Mouse (Mus musculus): Measurements from ENCODE around the gene Uqcrc1. TPM values are rescaled to one million over a fixed set of nuclear protein-coding genes. Genes with fewer than 3 reads are reported as not detected.

The Uqcrc1 gene
- polyA plus RNA-seq, 1 experiment from 2014 or later = 488 TPM

DNA sequence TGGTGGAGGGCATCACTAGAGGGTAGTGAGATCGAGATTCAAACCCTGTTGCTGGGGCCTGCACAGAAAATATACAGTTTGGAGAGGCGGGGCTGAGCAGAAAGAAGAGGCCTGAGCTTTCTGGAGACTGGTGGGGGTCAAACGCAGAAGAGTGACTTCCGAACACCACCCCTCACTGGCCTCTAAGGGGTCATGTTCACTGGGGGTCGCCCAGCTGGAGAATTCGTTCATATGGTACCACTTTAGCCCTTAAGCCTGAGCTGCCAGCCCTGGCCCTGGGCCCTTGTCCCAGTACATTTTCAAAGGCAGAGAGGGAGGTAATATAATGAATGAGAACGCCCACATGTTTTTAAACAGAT lies 54.0 kb downstream of the Uqcrc1 start:
- Histone ChIP-seq H3K4me3 (no peak overlapping the region), H3K4me1 (peaks cover 53% of the 10 kb centered on the region), H3K36me3 (replicated peaks) (no peaks in the 10 kb centered on the region), H3K27ac (replicated peaks) (peak overlapping the region; percentile 85), H3K9me3 (no peaks in the 10 kb centered on the region), H3K27me3 (replicated peaks; ENCODE audit: low read depth, poor library complexity, severe bottlenecking) (no peaks in the 10 kb centered on the region)
- WGBS = 52% methylated on average over 7 of the region's 7 CpGs
- DNase-seq (ENCODE audit: low spot score) = peak; percentile 58

- Histone ChIP-seq H3K36me3 (replicated peaks) (no peaks in the 10 kb centered on the region), H3K9me3 (no peaks in the 10 kb centered on the region), H3K4me3 (peak within 1 kb of the TSS; percentile 71), H3K27me3 (replicated peaks; ENCODE audit: low read depth, poor library complexity, severe bottlenecking) (no peaks in the 10 kb centered on the region), H3K27ac (replicated peaks) (peak within 1 kb of the TSS; percentile 85), H3K4me1 (peaks cover 65% of the 10 kb centered on the region)
- WGBS = under 1% methylated on average over 31 of the region's 31 CpGs
- peak; percentile 97 for DNase-seq (ENCODE audit: low spot score)
Observed at GRCm38 (mm10) chr9:108991428-108992084, 55.1 kb downstream of the Uqcrc1 start, which contains the start of gene Pfkfb4. Gene Pfkfb4 (plus strand): TSS chr9:108991778.

DNA sequence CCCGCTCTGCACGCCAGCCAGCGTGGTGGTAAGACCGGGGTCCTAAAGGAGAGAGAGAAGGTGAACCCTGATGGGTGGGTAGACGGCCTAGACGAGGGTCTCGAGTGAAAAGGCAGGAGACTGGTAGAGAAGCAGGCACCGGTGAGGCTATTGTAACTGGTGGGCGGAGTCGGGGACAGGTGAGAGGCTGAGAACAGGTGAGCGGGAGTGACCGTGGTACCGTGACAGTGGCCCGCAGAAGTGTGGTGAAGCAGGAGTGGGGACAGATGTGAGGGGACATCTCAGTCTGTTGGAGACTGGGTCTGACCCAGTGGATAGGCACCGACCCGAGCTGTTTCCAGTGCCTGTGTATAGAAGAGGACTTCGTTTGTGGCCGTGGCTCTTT lies 55.6 kb downstream of the Uqcrc1 start:
- H3K4me3 ChIP-seq = peak overlapping the region; percentile 71
- H3K4me1 ChIP-seq = peaks cover 65% of the 10 kb centered on the region
- peak overlapping the region; percentile 82 for H3K27ac ChIP-seq (replicated peaks)
- H3K36me3 ChIP-seq (replicated peaks) = no peaks in the 10 kb centered on the region
- 9% methylated on average over 18 of the region's 18 CpGs for WGBS
- H3K9me3 ChIP-seq = no peaks in the 10 kb centered on the region
- no peaks in the 10 kb centered on the region for H3K27me3 ChIP-seq (replicated peaks; ENCODE audit: low read depth, poor library complexity, severe bottlenecking)
- DNase-seq (ENCODE audit: low spot score) = no peak

GRCm38 (mm10) chr9:108992620-108993361 lies 56.4 kb downstream of the Uqcrc1 start:
- peaks cover 59% of the 10 kb centered on the region for H3K4me1 ChIP-seq
- H3K27me3 ChIP-seq (replicated peaks; ENCODE audit: low read depth, poor library complexity, severe bottlenecking) = no peaks in the 10 kb centered on the region
- DNase-seq (ENCODE audit: low spot score) = no peak
- peak overlapping the region; percentile 82; the same call in 1 of the 2 replicates for H3K27ac ChIP-seq (replicated peaks)
- H3K9me3 ChIP-seq = no peaks in the 10 kb centered on the region
- WGBS = 82% methylated on average over 9 of the region's 9 CpGs
- peak overlapping the region; percentile 71 for H3K4me3 ChIP-seq
- no peaks in the 10 kb centered on the region for H3K36me3 ChIP-seq (replicated peaks)

DNA sequence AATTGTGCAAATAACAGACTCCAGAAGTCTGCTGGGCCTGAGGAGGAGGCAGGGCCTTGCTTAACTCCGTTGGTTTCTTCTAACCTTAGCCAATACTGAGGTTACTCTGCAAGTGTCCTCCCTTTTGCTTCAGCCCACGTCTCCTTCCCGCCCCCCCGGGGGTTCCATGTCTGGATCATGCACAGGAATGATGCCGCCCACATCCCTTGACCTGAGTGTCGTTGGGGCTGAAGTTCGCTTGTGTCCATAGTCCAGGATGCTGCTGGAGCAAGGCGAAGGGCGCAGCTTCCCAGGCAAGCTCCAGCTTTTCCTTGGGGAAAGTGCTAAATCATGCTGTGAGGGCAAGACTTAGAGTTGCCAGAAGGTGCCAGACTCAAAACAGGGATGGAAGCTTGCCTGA lies 60.0 kb downstream of the Uqcrc1 start:
- H3K27me3 ChIP-seq (replicated peaks; ENCODE audit: low read depth, poor library complexity, severe bottlenecking) = no peaks in the 10 kb centered on the region
- DNase-seq (ENCODE audit: low spot score) = no peak
- 76% methylated on average over 9 of the region's 9 CpGs for WGBS
- no peak overlapping the region for H3K4me3 ChIP-seq
- H3K4me1 ChIP-seq = peaks cover 32% of the 10 kb centered on the region
- no peak overlapping the region for H3K27ac ChIP-seq (replicated peaks)
- H3K36me3 ChIP-seq (replicated peaks) = no peaks in the 10 kb centered on the region
- no peaks in the 10 kb centered on the region for H3K9me3 ChIP-seq

- 86% methylated on average over 19 of the region's 19 CpGs for WGBS
- no peaks in the 10 kb centered on the region for H3K27me3 ChIP-seq (replicated peaks; ENCODE audit: low read depth, poor library complexity, severe bottlenecking)
Observed at GRCm38 (mm10) chr9:108998287-108999166, 62.1 kb downstream of the Uqcrc1 start.

DNA sequence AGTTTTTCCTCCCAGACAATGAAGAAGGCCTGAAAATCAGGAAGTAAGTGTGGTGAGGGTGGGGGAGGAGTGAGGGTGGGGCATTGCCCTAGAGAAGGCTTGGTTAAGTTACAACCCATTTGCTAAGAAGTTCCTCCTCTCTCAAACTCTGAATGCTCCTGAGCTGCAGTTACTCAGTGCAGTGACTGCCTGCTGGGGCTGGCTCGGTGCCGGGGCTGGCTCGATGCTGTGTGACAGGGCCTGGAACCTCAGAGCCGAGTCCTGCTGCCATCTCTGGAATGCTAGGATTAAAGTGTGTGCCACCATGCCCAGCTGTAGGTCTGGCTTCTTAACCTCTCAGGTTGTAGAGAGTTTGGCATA lies 62.7 kb downstream of the Uqcrc1 start:
- WGBS = 85% methylated on average over 4 of the region's 4 CpGs
- Histone ChIP-seq H3K4me3 (no peak overlapping the region), H3K4me1 (peaks cover 19% of the 10 kb centered on the region), H3K36me3 (replicated peaks) (no peaks in the 10 kb centered on the region), H3K27ac (replicated peaks) (no peak overlapping the region), H3K9me3 (no peaks in the 10 kb centered on the region), H3K27me3 (replicated peaks; ENCODE audit: low read depth, poor library complexity, severe bottlenecking) (no peaks in the 10 kb centered on the region)
- DNase-seq (ENCODE audit: low spot score) = no peak

More at GRCm38 (mm10) chr9:108998287-108999166, 62.1 kb downstream of the Uqcrc1 start:
- H3K36me3 ChIP-seq (replicated peaks) = no peaks in the 10 kb centered on the region
- H3K4me1 ChIP-seq = peaks cover 23% of the 10 kb centered on the region
- DNase-seq (ENCODE audit: low spot score) = no peak
- no peaks in the 10 kb centered on the region for H3K9me3 ChIP-seq
- no peak overlapping the region for H3K27ac ChIP-seq (replicated peaks)
- no peak overlapping the region for H3K4me3 ChIP-seq

MicroRNAs within 50 kb of the gene (microRNA counts, 519-probe panel; counts per million panel counts)
- 188 counts per million, percentile 57 among the panel's probes with 10 or more counts for microRNA mmu-miR-711

Small RNA genes within 50 kb of the gene (microRNA-seq; reads per million reads assigned to microRNA genes)
- not detected for gene Mir711

Other genes with a start within 250 kb of the Uqcrc1 start
- gene Prkar2a, start 247.3 kb upstream of the Uqcrc1 start, polyA plus RNA-seq (2016; fragmentation: Nextera tagmentation; extraction: Ambion mirVana) = 24.7 and 26.2 TPM in 2 replicates
- gene Ip6k2, start 152.8 kb upstream of the Uqcrc1 start, polyA plus RNA-seq (2016; fragmentation: Nextera tagmentation; extraction: Ambion mirVana) = 94.0 and 103 TPM in 2 replicates
- gene Nckipsd, start 128.3 kb upstream of the Uqcrc1 start, polyA plus RNA-seq (2016; fragmentation: Nextera tagmentation; extraction: Ambion mirVana) = 14.8 and 15.0 TPM in 2 replicates
- 1.6 and 1.7 TPM in 2 replicates for gene Celsr3, start 110.3 kb upstream of the Uqcrc1 start, polyA plus RNA-seq (2016; fragmentation: Nextera tagmentation; extraction: Ambion mirVana)
- 13.3 and 14.0 TPM in 2 replicates for gene Slc26a6, start 83.3 kb upstream of the Uqcrc1 start, polyA plus RNA-seq (2016; fragmentation: Nextera tagmentation; extraction: Ambion mirVana)
- gene Tmem89, start 22.0 kb upstream of the Uqcrc1 start, polyA plus RNA-seq (2016; fragmentation: Nextera tagmentation; extraction: Ambion mirVana) = not detected in 2 replicates
- gene Col7a1, start 17.0 kb downstream of the Uqcrc1 start, polyA plus RNA-seq (2016; fragmentation: Nextera tagmentation; extraction: Ambion mirVana) = 1.1 and 2.0 TPM in 2 replicates
- gene Ucn2, start 49.4 kb downstream of the Uqcrc1 start, polyA plus RNA-seq (2016; fragmentation: Nextera tagmentation; extraction: Ambion mirVana) = not detected in 2 replicates
- 10.0 and 12.2 TPM in 2 replicates for gene Pfkfb4, start 55.1 kb downstream of the Uqcrc1 start, polyA plus RNA-seq (2016; fragmentation: Nextera tagmentation; extraction: Ambion mirVana)
- 38.4 and 42.0 TPM in 2 replicates for gene Shisa5, start 101.9 kb downstream of the Uqcrc1 start, polyA plus RNA-seq (2016; fragmentation: Nextera tagmentation; extraction: Ambion mirVana)
- gene Trex1, start 123.1 kb downstream of the Uqcrc1 start, polyA plus RNA-seq (2016; fragmentation: Nextera tagmentation; extraction: Ambion mirVana) = 8.4 and 10.3 TPM in 2 replicates
- 35.9 and 36.7 TPM in 2 replicates for gene Atrip, start 137.5 kb downstream of the Uqcrc1 start, polyA plus RNA-seq (2016; fragmentation: Nextera tagmentation; extraction: Ambion mirVana)
- 11.8 and 13.3 TPM in 2 replicates for gene Ccdc51, start 145.9 kb downstream of the Uqcrc1 start, polyA plus RNA-seq (2016; fragmentation: Nextera tagmentation; extraction: Ambion mirVana)
- gene Tma7, start 146.0 kb downstream of the Uqcrc1 start, polyA plus RNA-seq (2016; fragmentation: Nextera tagmentation; extraction: Ambion mirVana) = 784 and 812 TPM in 2 replicates
- 24.8 and 28.6 TPM in 2 replicates for gene Plxnb1, start 158.8 kb downstream of the Uqcrc1 start, polyA plus RNA-seq (2016; fragmentation: Nextera tagmentation; extraction: Ambion mirVana)
- gene Fbxw21, start 225.4 kb downstream of the Uqcrc1 start, polyA plus RNA-seq (2016; fragmentation: Nextera tagmentation; extraction: Ambion mirVana) = not detected in 2 replicates

Data from embryonic facial prominence, embryonic 10.5 days (tissue).